ENCODE assay signal across 15 mouse cellular contexts in genomic region chr6:96114151-96114550, GRCm38 (mm10). TPM values are rescaled to one million over a fixed set of nuclear protein-coding genes. Genes with fewer than 3 reads are reported as not detected.
DNase-seq lines count a peak whose midpoint lies in the region; ATAC-seq and TF ChIP-seq lines count a peak whose summit lies in the region.
"Had no signal": no experiment of that assay in that cellular context is flagged by ENCODE, and none has a peak within 500 bp of the region (broad histone marks: within the 10 kb centered on the region; RNA-seq: fewer than 3 reads in every experiment).

No protein-coding gene starts in this region.

- H3K4me1 ChIP-seq in kidney, embryonic 16.5 days (ENCODE audit: insufficient read depth, low read length): peaks cover 17% of the 10 kb centered on the region
- H3K4me1 ChIP-seq in cortical plate, adult 2 months (ENCODE audit: control insufficient read depth, insufficient read depth, low read length): no peaks in the 10 kb centered on the region; the same call in 1 of the 2 replicates
- H3K4me1 ChIP-seq in hindbrain, embryonic 16.5 days (ENCODE audit: control insufficient read depth, insufficient read depth, low read depth, low read length): no peaks in the 10 kb centered on the region; the same call in none of the 2 replicates
- peaks cover 8% of the 10 kb centered on the region; the same call in 1 of the 2 replicates for H3K4me1 ChIP-seq in midbrain, postnatal 0 days (ENCODE audit: insufficient read depth, low read length)

- no peak for ATAC-seq in kidney, embryonic 16.5 days (ENCODE audit: low FRiP score, low TSS enrichment)
- ATAC-seq in hindbrain, embryonic 16.5 days: no peak
- no peak for ATAC-seq in midbrain, postnatal 0 days (ENCODE audit: low FRiP score)
- ATAC-seq: lung, postnatal 0 days had no signal

- peak overlapping the region; percentile 99; the same call in 1 of the 2 replicates for H3K4me2 ChIP-seq in kidney, embryonic 16.5 days (replicated peaks; ENCODE audit: low read depth, low read length)
- peak overlapping the region; percentile 96 for H3K4me2 ChIP-seq in hindbrain, embryonic 16.5 days (ENCODE audit: low read length)
- peak overlapping the region; percentile 88 for H3K4me2 ChIP-seq in midbrain, postnatal 0 days (ENCODE audit: low read depth, low read length, poor library complexity, severe bottlenecking)

- H3K9ac ChIP-seq in kidney, embryonic 16.5 days (replicated peaks; ENCODE audit: low read length): no peak overlapping the region
- peak overlapping the region; percentile 10; the same call in 1 of the 2 replicates for H3K9ac ChIP-seq in hindbrain, embryonic 16.5 days (ENCODE audit: low read depth, low read length)
- H3K9ac ChIP-seq in midbrain, postnatal 0 days (replicated peaks; ENCODE audit: low read length, poor library complexity, severe bottlenecking): peak overlapping the region; percentile 36; the same call in 1 of the 2 replicates

- WGBS in kidney, embryonic 16.5 days: 16% methylated on average over 1 of the region's 1 CpGs
- WGBS in hindbrain, embryonic 16.5 days: 7% methylated on average over 1 of the region's 1 CpGs
- WGBS in midbrain, postnatal 0 days: 20% methylated on average over 1 of the region's 1 CpGs

- no peaks in the 10 kb centered on the region for H3K27me3 ChIP-seq in kidney, embryonic 16.5 days (ENCODE audit: insufficient read depth, low read length)
- H3K27me3 ChIP-seq in hindbrain, embryonic 16.5 days (replicated peaks; ENCODE audit: control insufficient read depth, insufficient read depth, low read length): no peaks in the 10 kb centered on the region
- H3K27me3 ChIP-seq in midbrain, postnatal 0 days (ENCODE audit: insufficient read depth, low read length): no peaks in the 10 kb centered on the region

- TF ChIP-seq POLR2A in cortical plate, adult 2 months (IDR thresholded peaks at IDR 0.05; ENCODE audit: extremely low read depth, insufficient read depth, low read length): no peak

- DNase-seq in kidney, adult 9 months: no peak
- DNase-seq in midbrain, postnatal 0 days (ENCODE audit: low spot score): no peak
- no peak for DNase-seq in ovary, postnatal 14 days (ENCODE audit: low spot score)
- no peak for DNase-seq in layer of hippocampus, adult 18-20 months (ENCODE audit: low spot score in 2 of 2)
- no peak for DNase-seq in urinary bladder, postnatal 25 days (ENCODE audit: low spot score)
- DNase-seq: cerebellum, postnatal 10 days; gastrocnemius, postnatal 14 days; kidney, postnatal 14 days had no signal

- TF ChIP-seq CTCF in cortical plate, adult 2 months (IDR thresholded peaks at IDR 0.05; ENCODE audit: extremely low read depth, insufficient read depth, low read length): no peak
- TF ChIP-seq CTCF in midbrain, postnatal 0 days (IDR thresholded peaks at IDR 0.05): no peak

- H3K9me3 ChIP-seq in kidney, embryonic 16.5 days (ENCODE audit: low read length): no peaks in the 10 kb centered on the region
- H3K9me3 ChIP-seq in hindbrain, embryonic 16.5 days (ENCODE audit: control insufficient read depth, low read length): no peaks in the 10 kb centered on the region
- H3K9me3 ChIP-seq in midbrain, postnatal 0 days (ENCODE audit: low read length): no peaks in the 10 kb centered on the region

- no peak overlapping the region for H3K4me3 ChIP-seq in kidney, embryonic 16.5 days (ENCODE audit: low read length)
- H3K4me3 ChIP-seq in cortical plate, adult 2 months (ENCODE audit: insufficient read depth, low read length): peak overlapping the region; percentile 96
- peak overlapping the region; percentile 62 for H3K4me3 ChIP-seq in hindbrain, embryonic 16.5 days (ENCODE audit: low read length)
- peak overlapping the region; percentile 66 for H3K4me3 ChIP-seq in midbrain, postnatal 0 days (ENCODE audit: low read depth, low read length)
- H3K4me3 ChIP-seq: erythroblast, embryonic 14.5 days had no signal

- no peak overlapping the region for H3K27ac ChIP-seq in kidney, embryonic 16.5 days (ENCODE audit: low read length)
- peak overlapping the region; percentile 25 for H3K27ac ChIP-seq in cortical plate, adult 2 months (ENCODE audit: insufficient read depth, low read length)
- no peak overlapping the region for H3K27ac ChIP-seq in hindbrain, embryonic 16.5 days (ENCODE audit: low read depth, low read length)
- H3K27ac ChIP-seq in midbrain, postnatal 0 days (ENCODE audit: low read depth, low read length): 0 out of 2 replicates have a peak overlapping the region, but pooled peaks have one; percentile 3

- H3K36me3 ChIP-seq in kidney, embryonic 16.5 days (ENCODE audit: insufficient read depth, low read length): no peaks in the 10 kb centered on the region
- no peaks in the 10 kb centered on the region for H3K36me3 ChIP-seq in hindbrain, embryonic 16.5 days (ENCODE audit: control insufficient read depth, insufficient read depth, low read length)
- H3K36me3 ChIP-seq in midbrain, postnatal 0 days (ENCODE audit: insufficient read depth, low read length): no peaks in the 10 kb centered on the region

RNA-seq across cellular contexts. Expression of gene Fam19a1, which starts 1.2 kb away (rescaled TPM):
- polyA plus RNA-seq in kidney, embryonic 16.5 days (2015; fragmentation: Nextera tagmentation; extraction: Ambion mirVana): 3.3 and 3.8 TPM in 2 replicates
- 18.8 and 26.4 TPM in 2 replicates for polyA plus RNA-seq in cortical plate, adult 2 months (2012; rRNA removed)
- 19.8 and 24.8 TPM in 2 replicates for polyA plus RNA-seq in hindbrain, embryonic 16.5 days (2015; fragmentation: Nextera tagmentation; extraction: Ambion mirVana)
- total RNA-seq in midbrain, postnatal 0 days (2014; rRNA removed): 15.7 and 22.2 TPM in 2 replicates
- 21.3 and 23.6 TPM in 2 replicates for polyA plus RNA-seq in midbrain, postnatal 0 days (2015; fragmentation: Nextera tagmentation; extraction: Ambion mirVana)
- total RNA-seq in layer of hippocampus, adult 18-20 months (2021): 10 to 100 TPM; 54.3 to 73.8 TPM
- total RNA-seq: gastrocnemius, postnatal 14 days had no signal
- polyA plus RNA-seq: erythroblast, embryonic 14.5 days had no signal

RNA-seq across cellular contexts. Expression of gene 1700123L14Rik, which starts 51.9 kb away (rescaled TPM):
- polyA plus RNA-seq in kidney, embryonic 16.5 days (2015; fragmentation: Nextera tagmentation; extraction: Ambion mirVana): not detected in 2 replicates
- 0.11 TPM in 1 of 2 replicates, not detected in the other for polyA plus RNA-seq in cortical plate, adult 2 months (2012; rRNA removed)
- polyA plus RNA-seq in hindbrain, embryonic 16.5 days (2015; fragmentation: Nextera tagmentation; extraction: Ambion mirVana): 0.09 TPM in 1 of 2 replicates, not detected in the other
- not detected in 2 replicates for total RNA-seq in midbrain, postnatal 0 days (2014; rRNA removed)
- polyA plus RNA-seq in midbrain, postnatal 0 days (2015; fragmentation: Nextera tagmentation; extraction: Ambion mirVana): 0.20 TPM in 1 of 2 replicates, not detected in the other
- not detected for total RNA-seq in layer of hippocampus, adult 18-20 months (2021)
- total RNA-seq: gastrocnemius, postnatal 14 days; left cerebral cortex, postnatal 36 days had no signal
- polyA plus RNA-seq: erythroblast, embryonic 14.5 days; heart, embryonic 16.5 days; lung, postnatal 0 days had no signal

Comparison
In these comparisons a context has a peak if more than half of its experiments do, and no peak if none do; other contexts are left out.
1. H3K27ac ChIP-seq: peak in cortical plate, adult 2 months (single experiment) and midbrain, postnatal 0 days (single experiment); none in kidney, embryonic 16.5 days (single experiment) and hindbrain, embryonic 16.5 days (single experiment).
2. Peak in every context shown above with its lines, with median percentiles within 50 percentile points of each other: H3K4me2 ChIP-seq.